Comparison of ENCODE assay signal across 20 mouse cellular contexts in genomic region chr13:111957674-111958273, GRCm38 (mm10).
DNase-seq lines count a peak whose midpoint lies in the region; ATAC-seq and TF ChIP-seq lines count a peak whose summit lies in the region.
"Had no signal": no experiment of that assay in that cellular context is flagged by ENCODE, and none has a peak within 500 bp of the region (broad histone marks: within the 10 kb centered on the region; RNA-seq: fewer than 3 reads in every experiment).

No protein-coding gene starts in this region.

- ATAC-seq in liver, embryonic 11.5 days (replicated peaks; ENCODE audit: low FRiP score): peak; percentile 65
- peak; percentile 69 for ATAC-seq in liver, postnatal 0 days
- no peak for ATAC-seq in midbrain, embryonic 15.5 days (replicated peaks)
- ATAC-seq: forebrain, embryonic 15.5 days had no signal

- H3K9me3 ChIP-seq in liver, embryonic 11.5 days (ENCODE audit: control insufficient read depth, low read length): no peaks in the 10 kb centered on the region
- H3K9me3 ChIP-seq in liver, postnatal 0 days (ENCODE audit: low read length): no peaks in the 10 kb centered on the region
- no peaks in the 10 kb centered on the region for H3K9me3 ChIP-seq in midbrain, embryonic 15.5 days
- H3K9me3 ChIP-seq: embryonic facial prominence, embryonic 13.5 days; forebrain, embryonic 15.5 days; heart, embryonic 15.5 days; limb, embryonic 12.5 days; midbrain, embryonic 10.5 days had no signal

- H3K27ac ChIP-seq in bone marrow, adult 2 months (ENCODE audit: control insufficient read depth, insufficient read depth, low read depth, low read length, poor library complexity): peak overlapping the region; percentile 56
- peak overlapping the region; percentile 4; the same call in 1 of the 2 replicates for H3K27ac ChIP-seq in liver, embryonic 11.5 days (ENCODE audit: low read depth, low read length)
- peak overlapping the region; percentile 72 for H3K27ac ChIP-seq in liver, postnatal 0 days (ENCODE audit: low read depth)
- no peak overlapping the region for H3K27ac ChIP-seq in midbrain, embryonic 15.5 days
- H3K27ac ChIP-seq: embryonic facial prominence, embryonic 13.5 days; forebrain, embryonic 15.5 days; heart, embryonic 15.5 days; limb, embryonic 12.5 days; midbrain, embryonic 10.5 days had no signal

- TF ChIP-seq EP300 in liver, postnatal 0 days (IDR thresholded peaks at IDR 0.05; ENCODE audit: low read depth): no peak

- H3K27me3 ChIP-seq in liver, embryonic 11.5 days (replicated peaks; ENCODE audit: control insufficient read depth, insufficient read depth, low read length): no peaks in the 10 kb centered on the region
- H3K27me3 ChIP-seq in liver, postnatal 0 days (ENCODE audit: insufficient read depth, low read length): no peaks in the 10 kb centered on the region
- H3K27me3 ChIP-seq in midbrain, embryonic 15.5 days (replicated peaks): no peaks in the 10 kb centered on the region
- H3K27me3 ChIP-seq: embryonic facial prominence, embryonic 13.5 days; forebrain, embryonic 15.5 days; heart, embryonic 15.5 days; limb, embryonic 12.5 days had no signal

- H3K4me2 ChIP-seq in liver, embryonic 11.5 days: no peak overlapping the region
- H3K4me2 ChIP-seq in liver, postnatal 0 days (ENCODE audit: low read depth, low read length): no peak overlapping the region
- H3K4me2 ChIP-seq in midbrain, embryonic 15.5 days: no peak overlapping the region
- H3K4me2 ChIP-seq: embryonic facial prominence, embryonic 13.5 days; forebrain, embryonic 15.5 days; heart, embryonic 15.5 days; limb, embryonic 12.5 days; lung, embryonic 14.5 days had no signal

- no peaks in the 10 kb centered on the region; the same call in 1 of the 2 replicates for H3K4me1 ChIP-seq in bone marrow, adult 2 months (ENCODE audit: control insufficient read depth, insufficient read depth, low read length)
- peaks cover 9% of the 10 kb centered on the region for H3K4me1 ChIP-seq in liver, embryonic 11.5 days (replicated peaks; ENCODE audit: control insufficient read depth, insufficient read depth, low read length)
- H3K4me1 ChIP-seq in liver, postnatal 0 days (ENCODE audit: insufficient read depth): peaks cover 28% of the 10 kb centered on the region
- no peaks in the 10 kb centered on the region for H3K4me1 ChIP-seq in midbrain, embryonic 15.5 days
- H3K4me1 ChIP-seq: forebrain, embryonic 15.5 days had no signal

- intact Hi-C loops in heart, postnatal 25 days (cut with DNase I): loop anchor here (2.0 to 5.0 kb wide), 2 partner anchors 45 to 145 kb away; no protein-coding TSS in a partner anchor

- TF ChIP-seq CTCF in bone marrow, adult 2 months (IDR thresholded peaks at IDR 0.05; ENCODE audit: control insufficient read depth, insufficient read depth, low read length): no peak
- TF ChIP-seq CTCF in liver, postnatal 0 days (IDR thresholded peaks at IDR 0.05; ENCODE audit: low read depth): no peak

- no peaks in the 10 kb centered on the region for H3K36me3 ChIP-seq in liver, embryonic 11.5 days (ENCODE audit: control insufficient read depth, insufficient read depth, low read length)
- H3K36me3 ChIP-seq in liver, postnatal 0 days (replicated peaks; ENCODE audit: insufficient read depth, low read length): no peaks in the 10 kb centered on the region
- H3K36me3 ChIP-seq in midbrain, embryonic 15.5 days (replicated peaks): no peaks in the 10 kb centered on the region
- H3K36me3 ChIP-seq: embryonic facial prominence, embryonic 13.5 days; forebrain, embryonic 15.5 days; heart, embryonic 15.5 days; limb, embryonic 12.5 days; midbrain, embryonic 10.5 days had no signal

- no peak for TF ChIP-seq POLR2A in bone marrow, adult 2 months (IDR thresholded peaks at IDR 0.05; ENCODE audit: borderline replicate concordance, control insufficient read depth, low read depth, low read length)

- H3K4me3 ChIP-seq in bone marrow, adult 2 months (replicated peaks; ENCODE audit: control insufficient read depth, low read depth, low read length): no peak overlapping the region
- H3K4me3 ChIP-seq in liver, embryonic 11.5 days (ENCODE audit: low read depth, low read length): no peak overlapping the region
- no peak overlapping the region for H3K4me3 ChIP-seq in liver, postnatal 0 days (ENCODE audit: low read depth, low read length)
- no peak overlapping the region for H3K4me3 ChIP-seq in midbrain, embryonic 15.5 days
- H3K4me3 ChIP-seq: embryonic facial prominence, embryonic 13.5 days; forebrain, embryonic 15.5 days; heart, embryonic 15.5 days; limb, embryonic 12.5 days; midbrain, embryonic 10.5 days had no signal

- WGBS in bone marrow, adult 2 months: 79% methylated on average over 11 of the region's 11 CpGs
- WGBS in liver, embryonic 11.5 days: 81% methylated on average over 11 of the region's 11 CpGs
- 70% methylated on average over 11 of the region's 11 CpGs for WGBS in liver, postnatal 0 days (ENCODE audit: insufficient replicate concordance)
- WGBS in midbrain, embryonic 15.5 days: 93% methylated on average over 11 of the region's 11 CpGs

- no peak overlapping the region for H3K9ac ChIP-seq in liver, embryonic 11.5 days (ENCODE audit: low read depth, low read length)
- H3K9ac ChIP-seq in liver, postnatal 0 days (replicated peaks): peak overlapping the region; percentile 5; the same call in 1 of the 2 replicates
- H3K9ac ChIP-seq in midbrain, embryonic 15.5 days: no peak overlapping the region
- H3K9ac ChIP-seq: embryonic facial prominence, embryonic 13.5 days; forebrain, embryonic 15.5 days; heart, embryonic 15.5 days; limb, embryonic 12.5 days; lung, embryonic 14.5 days had no signal

- DNase-seq in heart, adult 11 months: peak; percentile 83
- no peak for DNase-seq in heart, postnatal 25 days (ENCODE audit: low spot score)
- DNase-seq in liver, embryonic 11.5 days (ENCODE audit: low spot score): no peak
- DNase-seq in liver, postnatal 0 days: no peak
- DNase-seq in layer of hippocampus, postnatal 25 days (ENCODE audit: extremely low spot score in 1 of 2, low spot score in 1 of 2): no peak
- DNase-seq in lung, adult 18-20 months: no peak
- DNase-seq: adrenal gland, postnatal 10 days; cerebellum, adult 8-10 months; cerebellum, postnatal 36 days; embryo, embryonic 11 days; gastrocnemius, postnatal 14 days; lung, embryonic 14.5 days; thymus, adult 18-20 months had no signal
